Mouse (Mus musculus): ENCODE data around the gene Odf3l2. TPM values are rescaled to one million over a fixed set of nuclear protein-coding genes. Genes with fewer than 3 reads are reported as not detected.

Odf3l2 gene
- total and polyA plus RNA-seq, 2 experiments from 2014 or later, result not detected

- H3K9me3 ChIP-seq (replicated peaks; ENCODE audit: control insufficient read depth, low read length), result no peaks in the 10 kb centered on the region
- 68% methylated on average over 7 of the region's 7 CpGs for WGBS
- H3K9ac ChIP-seq (replicated peaks; ENCODE audit: low read depth, low read length), result no peak overlapping the region
- TF ChIP-seq CTCF (IDR thresholded peaks at IDR 0.05; ENCODE audit: low read depth) (no peak), EP300 (IDR thresholded peaks at IDR 0.05; ENCODE audit: low read depth) (no peak)
- no peak overlapping the region for H3K4me3 ChIP-seq (ENCODE audit: low read depth, low read length)
- ATAC-seq (ENCODE audit: insufficient read depth, low read depth), result no peak
- H3K36me3 ChIP-seq (replicated peaks; ENCODE audit: control insufficient read depth, insufficient read depth, low read length), result no peaks in the 10 kb centered on the region
- no peak overlapping the region for H3K4me2 ChIP-seq (ENCODE audit: low read depth, low read length)
- H3K4me1 ChIP-seq (ENCODE audit: control insufficient read depth, insufficient read depth), result no peaks in the 10 kb centered on the region
- H3K27me3 ChIP-seq (ENCODE audit: control insufficient read depth, insufficient read depth, low read length), result peaks cover 18% of the 10 kb centered on the region
- H3K27ac ChIP-seq (ENCODE audit: low read depth), result no peak overlapping the region
- no peak for DNase-seq (ENCODE audit: low spot score)
These were observed 7.3 kb upstream of the Odf3l2 start for GRCm38 (mm10) chr10:79652789-79653188.

GRCm38 (mm10) chr10:79649070-79649751 lies 3.7 kb upstream of the Odf3l2 start:
- Histone ChIP-seq H3K4me3 (ENCODE audit: low read depth, low read length) (no peak overlapping the region), H3K4me2 (ENCODE audit: low read depth, low read length) (no peak overlapping the region), H3K27ac (ENCODE audit: low read depth) (no peak overlapping the region), H3K9ac (replicated peaks; ENCODE audit: low read depth, low read length) (no peak overlapping the region), H3K4me1 (ENCODE audit: control insufficient read depth, insufficient read depth) (no peaks in the 10 kb centered on the region), H3K27me3 (ENCODE audit: control insufficient read depth, insufficient read depth, low read length) (peaks cover 4% of the 10 kb centered on the region; the same call in 1 of the 2 replicates), H3K9me3 (replicated peaks; ENCODE audit: control insufficient read depth, low read length) (no peaks in the 10 kb centered on the region), H3K36me3 (replicated peaks; ENCODE audit: control insufficient read depth, insufficient read depth, low read length) (no peaks in the 10 kb centered on the region)
- 23% methylated on average over 7 of the region's 7 CpGs for WGBS
- peak; percentile 55 for DNase-seq (ENCODE audit: low spot score)
- peak; percentile 55; the same call in 1 of the 2 replicates for ATAC-seq (ENCODE audit: insufficient read depth, low read depth)
- TF ChIP-seq EP300 (IDR thresholded peaks at IDR 0.05; ENCODE audit: low read depth) (no peak), CTCF (IDR thresholded peaks at IDR 0.05; ENCODE audit: low read depth) (peak; percentile 93)

GRCm38 (mm10) chr10:79638486-79639204 lies 6.9 kb downstream of the Odf3l2 start:
- Histone ChIP-seq H3K36me3 (replicated peaks; ENCODE audit: control insufficient read depth, insufficient read depth, low read length) (no peaks in the 10 kb centered on the region), H3K9me3 (replicated peaks; ENCODE audit: control insufficient read depth, low read length) (no peaks in the 10 kb centered on the region), H3K4me3 (ENCODE audit: low read depth, low read length) (peak overlapping the region; percentile 6), H3K27ac (ENCODE audit: low read depth) (no peak overlapping the region), H3K27me3 (ENCODE audit: control insufficient read depth, insufficient read depth, low read length) (peaks cover 43% of the 10 kb centered on the region), H3K9ac (replicated peaks; ENCODE audit: low read depth, low read length) (no peak overlapping the region), H3K4me1 (ENCODE audit: control insufficient read depth, insufficient read depth) (no peaks in the 10 kb centered on the region), H3K4me2 (ENCODE audit: low read depth, low read length) (peak overlapping the region; percentile 21)
- no peak for TF ChIP-seq EP300 (IDR thresholded peaks at IDR 0.05; ENCODE audit: low read depth)
- no peak for TF ChIP-seq CTCF (IDR thresholded peaks at IDR 0.05; ENCODE audit: low read depth)
- WGBS, result 8% methylated on average over 23 of the region's 23 CpGs
- no peak for DNase-seq (ENCODE audit: low spot score)
- 0 out of 2 replicates have a peak, but pooled peaks have one; percentile 12 for ATAC-seq (ENCODE audit: insufficient read depth, low read depth)

- no peaks in the 10 kb centered on the region for H3K36me3 ChIP-seq (replicated peaks; ENCODE audit: control insufficient read depth, insufficient read depth, low read length)
- H3K9me3 ChIP-seq (replicated peaks; ENCODE audit: control insufficient read depth, low read length), result no peaks in the 10 kb centered on the region
- ATAC-seq (ENCODE audit: insufficient read depth, low read depth), result peak; percentile 32; the same call in 1 of the 2 replicates
- H3K9ac ChIP-seq (replicated peaks; ENCODE audit: low read depth, low read length), result peak within 1 kb of the TSS; percentile 46
- H3K4me1 ChIP-seq (ENCODE audit: control insufficient read depth, insufficient read depth), result no peaks in the 10 kb centered on the region
- peak within 1 kb of the TSS; percentile 67 for H3K4me3 ChIP-seq (ENCODE audit: low read depth, low read length)
- WGBS, result under 1% methylated on average over 86 of the region's 116 CpGs
- peak within 1 kb of the TSS; percentile 97 for H3K4me2 ChIP-seq (ENCODE audit: low read depth, low read length)
- TF ChIP-seq EP300 (IDR thresholded peaks at IDR 0.05; ENCODE audit: low read depth) (no peak), CTCF (IDR thresholded peaks at IDR 0.05; ENCODE audit: low read depth) (no peak)
- no peak within 1 kb of the TSS for H3K27ac ChIP-seq (ENCODE audit: low read depth)
- H3K27me3 ChIP-seq (ENCODE audit: control insufficient read depth, insufficient read depth, low read length), result peaks cover 43% of the 10 kb centered on the region
- no peak for DNase-seq (ENCODE audit: low spot score)
These were observed 8.1 kb downstream of the Odf3l2 start, which contains the start of gene Shc2 for GRCm38 (mm10) chr10:79637128-79638110. Shc2 (minus strand) TSS chr10:79637918.

GRCm38 (mm10) chr10:79636287-79636686 lies 9.3 kb downstream of the Odf3l2 start:
- no peak overlapping the region for H3K4me2 ChIP-seq (ENCODE audit: low read depth, low read length)
- WGBS, result 82% methylated on average over 8 of the region's 8 CpGs

More at GRCm38 (mm10) chr10:79636287-79636686, 9.3 kb downstream of the Odf3l2 start:
- Histone ChIP-seq H3K4me3 (ENCODE audit: low read depth, low read length) (no peak overlapping the region), H3K9ac (replicated peaks; ENCODE audit: low read depth, low read length) (no peak overlapping the region), H3K27me3 (ENCODE audit: control insufficient read depth, insufficient read depth, low read length) (peaks cover 43% of the 10 kb centered on the region), H3K4me1 (ENCODE audit: control insufficient read depth, insufficient read depth) (no peaks in the 10 kb centered on the region), H3K9me3 (replicated peaks; ENCODE audit: control insufficient read depth, low read length) (no peaks in the 10 kb centered on the region), H3K36me3 (replicated peaks; ENCODE audit: control insufficient read depth, insufficient read depth, low read length) (no peaks in the 10 kb centered on the region), H3K27ac (ENCODE audit: low read depth) (no peak overlapping the region)
- ATAC-seq (ENCODE audit: insufficient read depth, low read depth) (no peak), DNase-seq (ENCODE audit: low spot score) (no peak)
- no peak for TF ChIP-seq CTCF (IDR thresholded peaks at IDR 0.05; ENCODE audit: low read depth)
- TF ChIP-seq EP300 (IDR thresholded peaks at IDR 0.05; ENCODE audit: low read depth), result no peak

All from heart, postnatal 0 days (tissue).